ENCODE assay signal across 17 mouse cellular contexts in genomic region chr10:63480066-63480465, GRCm38 (mm10). TPM values are rescaled to one million over a fixed set of nuclear protein-coding genes. Genes with fewer than 3 reads are reported as not detected.
A peak's percentile ranks its signal among the peaks of the same experiment; 100 is the strongest.
DNase-seq lines count a peak whose midpoint lies in the region; ATAC-seq and TF ChIP-seq lines count a peak whose summit lies in the region.
"Had no signal": no experiment of that assay in that cellular context is flagged by ENCODE, and none has a peak within 500 bp of the region (broad histone marks: within the 10 kb centered on the region; RNA-seq: fewer than 3 reads in every experiment).

No protein-coding gene starts in this region.

- H3K36me3 ChIP-seq in embryonic facial prominence, embryonic 11.5 days (replicated peaks; ENCODE audit: control insufficient read depth, insufficient read depth, low read depth, low read length), result no peaks in the 10 kb centered on the region
- H3K36me3 ChIP-seq in embryonic facial prominence, embryonic 10.5 days (replicated peaks), result no peaks in the 10 kb centered on the region
- H3K36me3 ChIP-seq in hindbrain, embryonic 16.5 days (ENCODE audit: control insufficient read depth, insufficient read depth, low read length), result no peaks in the 10 kb centered on the region
- no peaks in the 10 kb centered on the region for H3K36me3 ChIP-seq in neural tube, embryonic 15.5 days
- H3K36me3 ChIP-seq: liver, embryonic 12.5 days had no signal

- no peak overlapping the region for H3K27ac ChIP-seq in embryonic facial prominence, embryonic 11.5 days (replicated peaks; ENCODE audit: low read depth, low read length)
- no peak overlapping the region for H3K27ac ChIP-seq in embryonic facial prominence, embryonic 10.5 days (replicated peaks)
- no peak overlapping the region for H3K27ac ChIP-seq in hindbrain, embryonic 16.5 days (ENCODE audit: low read depth, low read length)
- H3K27ac ChIP-seq in neural tube, embryonic 15.5 days (replicated peaks), result no peak overlapping the region
- H3K27ac ChIP-seq: hindbrain, embryonic 14.5 days; liver, embryonic 12.5 days had no signal

- no peak for TF ChIP-seq POLR2A in brain, embryonic 14.5 days (IDR thresholded peaks at IDR 0.05; ENCODE audit: borderline replicate concordance, extremely low read depth, insufficient read depth, insufficient read length, poor library complexity, severe bottlenecking)

- no peaks in the 10 kb centered on the region for H3K27me3 ChIP-seq in embryonic facial prominence, embryonic 11.5 days (ENCODE audit: control insufficient read depth, insufficient read depth, low read length)
- no peaks in the 10 kb centered on the region for H3K27me3 ChIP-seq in embryonic facial prominence, embryonic 10.5 days (replicated peaks; ENCODE audit: low read depth, poor library complexity, severe bottlenecking)
- H3K27me3 ChIP-seq in hindbrain, embryonic 16.5 days (replicated peaks; ENCODE audit: control insufficient read depth, insufficient read depth, low read length), result no peaks in the 10 kb centered on the region
- no peaks in the 10 kb centered on the region for H3K27me3 ChIP-seq in neural tube, embryonic 15.5 days (replicated peaks)
- H3K27me3 ChIP-seq: liver, embryonic 12.5 days; Patski had no signal

- no peaks in the 10 kb centered on the region for H3K4me1 ChIP-seq in embryonic facial prominence, embryonic 11.5 days (ENCODE audit: control insufficient read depth, insufficient read depth, low read length)
- H3K4me1 ChIP-seq in embryonic facial prominence, embryonic 10.5 days, result peaks cover 9% of the 10 kb centered on the region
- no peaks in the 10 kb centered on the region for H3K4me1 ChIP-seq in hindbrain, embryonic 16.5 days (ENCODE audit: control insufficient read depth, insufficient read depth, low read depth, low read length)
- no peaks in the 10 kb centered on the region for H3K4me1 ChIP-seq in neural tube, embryonic 15.5 days
- H3K4me1 ChIP-seq: liver, embryonic 12.5 days had no signal

- no peak overlapping the region for H3K9ac ChIP-seq in embryonic facial prominence, embryonic 11.5 days (replicated peaks; ENCODE audit: low read length)
- H3K9ac ChIP-seq in hindbrain, embryonic 16.5 days (ENCODE audit: low read depth, low read length), result no peak overlapping the region
- no peak overlapping the region for H3K9ac ChIP-seq in neural tube, embryonic 15.5 days (replicated peaks)
- H3K9ac ChIP-seq: hindbrain, embryonic 14.5 days; liver, embryonic 12.5 days had no signal

- intact Hi-C loops in heart, postnatal 10 days (cut with DNase I), result no loop called here

- TF ChIP-seq CTCF in brain, embryonic 14.5 days (IDR thresholded peaks at IDR 0.05; ENCODE audit: borderline replicate concordance, extremely low read depth, insufficient read depth, insufficient read length), result no peak

- H3K4me2 ChIP-seq in embryonic facial prominence, embryonic 11.5 days (ENCODE audit: low read depth, low read length), result no peak overlapping the region
- no peak overlapping the region for H3K4me2 ChIP-seq in hindbrain, embryonic 16.5 days (ENCODE audit: low read length)
- H3K4me2 ChIP-seq in neural tube, embryonic 15.5 days, result no peak overlapping the region
- H3K4me2 ChIP-seq: hindbrain, embryonic 14.5 days; liver, embryonic 12.5 days had no signal

- DNase-seq in embryonic facial prominence, embryonic 11.5 days (ENCODE audit: low spot score), result peak; percentile 15
- no peak for DNase-seq in embryonic facial prominence, embryonic 10.5 days (ENCODE audit: low spot score)
- peak; percentile 26 for DNase-seq in brain, embryonic 14.5 days (ENCODE audit: low read depth)
- peak; percentile 48 for DNase-seq in heart, adult 18-20 months
- DNase-seq in heart, postnatal 10 days, result peak; percentile 62 to 64
- DNase-seq: adrenal gland, adult 8-10 months; lung, postnatal 36 days; thymus, postnatal 14 days had no signal

- H3K9me3 ChIP-seq in embryonic facial prominence, embryonic 11.5 days (replicated peaks; ENCODE audit: control insufficient read depth, low read length), result no peaks in the 10 kb centered on the region
- no peaks in the 10 kb centered on the region for H3K9me3 ChIP-seq in embryonic facial prominence, embryonic 10.5 days
- H3K9me3 ChIP-seq in hindbrain, embryonic 16.5 days (ENCODE audit: control insufficient read depth, low read length), result no peaks in the 10 kb centered on the region
- H3K9me3 ChIP-seq in neural tube, embryonic 15.5 days (replicated peaks), result no peaks in the 10 kb centered on the region
- H3K9me3 ChIP-seq: liver, embryonic 12.5 days had no signal

- WGBS in embryonic facial prominence, embryonic 11.5 days, result 50% methylated on average over 5 of the region's 5 CpGs
- 54% methylated on average over 5 of the region's 5 CpGs for WGBS in embryonic facial prominence, embryonic 10.5 days
- 57% methylated on average over 5 of the region's 5 CpGs for WGBS in hindbrain, embryonic 16.5 days
- WGBS in neural tube, embryonic 15.5 days, result 75% methylated on average over 5 of the region's 5 CpGs

- ATAC-seq in embryonic facial prominence, embryonic 11.5 days (replicated peaks; ENCODE audit: insufficient number of reproducible peaks, low FRiP score, low TSS enrichment, low read depth), result no peak
- no peak for ATAC-seq in hindbrain, embryonic 16.5 days
- ATAC-seq in neural tube, embryonic 15.5 days (ENCODE audit: low FRiP score), result no peak
- ATAC-seq: liver, embryonic 12.5 days; midbrain, embryonic 16.5 days; Patski had no signal

- H3K4me3 ChIP-seq in embryonic facial prominence, embryonic 11.5 days (ENCODE audit: low read depth, low read length), result no peak overlapping the region
- H3K4me3 ChIP-seq in embryonic facial prominence, embryonic 10.5 days, result no peak overlapping the region
- no peak overlapping the region for H3K4me3 ChIP-seq in hindbrain, embryonic 16.5 days (ENCODE audit: low read length)
- H3K4me3 ChIP-seq in neural tube, embryonic 15.5 days (replicated peaks), result no peak overlapping the region
- H3K4me3 ChIP-seq: liver, embryonic 12.5 days had no signal

RNA-seq across cellular contexts. Expression of gene Ctnna3, which starts 50.2 kb away (rescaled TPM):
- 0.14 and 0.35 TPM in 2 replicates for polyA plus RNA-seq in embryonic facial prominence, embryonic 11.5 days (2014; fragmentation: Nextera tagmentation; extraction: Ambion mirVana)
- polyA plus RNA-seq in embryonic facial prominence, embryonic 10.5 days (2016; fragmentation: Nextera tagmentation; extraction: Ambion mirVana), result 0.10 and 0.22 TPM in 2 replicates
- polyA plus RNA-seq in brain, embryonic 14.5 days (2012; rRNA removed), result 0.10 and 0.25 TPM in 2 replicates
- 10 to 100 TPM; 50.1 to 53.2 TPM for total RNA-seq in heart, adult 18-20 months (2021)
- total RNA-seq in heart, postnatal 10 days (2021), result 10 to 100 TPM; 75.4 to 79.3 TPM
- 1.8 and 2.3 TPM in 2 replicates for polyA plus RNA-seq in hindbrain, embryonic 16.5 days (2015; fragmentation: Nextera tagmentation; extraction: Ambion mirVana)
- 7.9 and 9.5 TPM in 2 replicates for polyA plus RNA-seq in neural tube, embryonic 15.5 days (2015; fragmentation: Nextera tagmentation; extraction: Ambion mirVana)
- polyA plus RNA-seq: Patski had no signal

RNA-seq across cellular contexts. Expression of gene Gm7075, which starts 58.5 kb away (rescaled TPM):
- not detected in 2 replicates for polyA plus RNA-seq in embryonic facial prominence, embryonic 11.5 days (2014; fragmentation: Nextera tagmentation; extraction: Ambion mirVana)
- polyA plus RNA-seq in embryonic facial prominence, embryonic 10.5 days (2016; fragmentation: Nextera tagmentation; extraction: Ambion mirVana), result not detected in 2 replicates
- not detected in 2 replicates for polyA plus RNA-seq in brain, embryonic 14.5 days (2012; rRNA removed)
- total RNA-seq in heart, adult 18-20 months (2021), result not detected
- not detected for total RNA-seq in heart, postnatal 10 days (2021)
- not detected in 2 replicates for polyA plus RNA-seq in hindbrain, embryonic 16.5 days (2015; fragmentation: Nextera tagmentation; extraction: Ambion mirVana)
- not detected in 2 replicates for polyA plus RNA-seq in neural tube, embryonic 15.5 days (2015; fragmentation: Nextera tagmentation; extraction: Ambion mirVana)
- total RNA-seq: adrenal gland, adult 8-10 months; left cerebral cortex, adult 8-10 months had no signal
- polyA plus RNA-seq: hindbrain, embryonic 14.5 days; kidney, embryonic 14.5 days; liver, embryonic 12.5 days; midbrain, embryonic 16.5 days; neural tube, embryonic 14.5 days; Patski had no signal
